Mouse (Mus musculus) liver, adult 2 months (tissue): ENCODE results near the gene Cped1. TPM values are rescaled to one million over a fixed set of nuclear protein-coding genes. Genes with fewer than 3 reads are reported as not detected.
A peak's percentile ranks its signal among the peaks of the same experiment; 100 is the strongest.

Experiments used
- DNase-seq: peaks from one replicate; pipeline ENCODE4 v3.0.0-alpha.2; 2011; ENCODE audit warnings: low read depth, low spot score; ENCODE audit errors: extremely low read depth
- H3K27ac ChIP-seq: fragments of 200-500 bp; replicated peaks from 2 replicates; pipeline ENCODE4 v1.5.1; 2012; ENCODE audit warnings: low read depth, mild to moderate bottlenecking, control low read depth, inconsistent platforms, low read length; ENCODE audit not compliant: insufficient read depth
- H3K27me3 ChIP-seq: fragments of 200-500 bp; 2 replicates; pipeline ENCODE4 v1.6.1; 2012; ENCODE audit warnings: mild to moderate bottlenecking, moderate library complexity, low read length, inconsistent platforms; ENCODE audit not compliant: control insufficient read depth, insufficient read depth
- H3K36me3 ChIP-seq: fragments of 200-500 bp; 2 replicates; pipeline ENCODE4 v1.6.1; 2012; ENCODE audit warnings: low read length, inconsistent platforms; ENCODE audit not compliant: control insufficient read depth, insufficient read depth
- H3K4me1 ChIP-seq: fragments of 200-500 bp; 2 replicates; pipeline ENCODE4 v1.6.1; 2011; ENCODE audit warnings: low read length; ENCODE audit not compliant: control insufficient read depth, insufficient read depth
- H3K4me3 ChIP-seq: fragments of 200-500 bp; 2 replicates; pipeline ENCODE4 v1.5.1; 2011; ENCODE audit warnings: low read depth, mild to moderate bottlenecking, control low read depth, low read length, moderate library complexity; ENCODE audit not compliant: insufficient read depth
- H3K79me2 ChIP-seq: fragments of 200-500 bp; 2 replicates; pipeline ENCODE4 v1.6.1; 2012; ENCODE audit warnings: inconsistent platforms, mild to moderate bottlenecking, low read length, moderate library complexity; ENCODE audit not compliant: control insufficient read depth, insufficient read depth
- H3K9ac ChIP-seq: fragments of 200-500 bp; 2 replicates; pipeline ENCODE4 v1.6.1; 2012; ENCODE audit warnings: low read depth, mild to moderate bottlenecking, control low read depth, inconsistent platforms, low read length
- CTCF ChIP-seq: fragments of 200-500 bp; IDR thresholded peaks from 2 replicates; pipeline ENCODE4 v1.5.1; 2011; ENCODE audit warnings: low read depth, low read length, control low read depth
- POLR2A ChIP-seq: fragments of 200-500 bp; IDR thresholded peaks from 2 replicates; pipeline ENCODE4 v1.6.1; 2011; ENCODE audit warnings: low read length, control low read depth; ENCODE audit not compliant: insufficient read depth; ENCODE audit errors: extremely low read depth
- WGBS: fragments of 180-500 bp; shearing (Covaris S2); methylation state at CpG from one replicate; pipeline ENCODE4 v1.1.7; 2018; 5-methylcytosine and 5-hydroxymethylcytosine counted together
- polyA plus RNA-seq: library from polyadenylated mRNA; depleted of rRNA; stranded (reverse); fragments of >200 nt; gene quantifications from 2 replicates; pipeline ENCODE4 v1.2.3, GENCODE M21; 2012
- total RNA-seq: library from RNA; depleted of rRNA; stranded (reverse); fragments of >200 nt; gene quantifications from 2 replicates; pipeline ENCODE4 v1.2.3, GENCODE M21; 2014

The Cped1 gene
- total and polyA plus RNA-seq, 2 experiments: 6.0 to 63.6 TPM

- 79% methylated on average over 4 of the region's 4 CpGs for WGBS
- peaks cover 8% of the 10 kb centered on the region for H3K4me1 ChIP-seq
- no peak overlapping the region for H3K4me3 ChIP-seq
- H3K79me2 ChIP-seq: peaks cover 17% of the 10 kb centered on the region
- H3K36me3 ChIP-seq: peaks cover 10% of the 10 kb centered on the region
- TF ChIP-seq POLR2A: no peak
- no peak for TF ChIP-seq CTCF
- no peak overlapping the region for H3K27ac ChIP-seq
- H3K9ac ChIP-seq: no peak overlapping the region
- DNase-seq: no peak
- no peaks in the 10 kb centered on the region for H3K27me3 ChIP-seq
Observed at GRCm38 (mm10) chr6:21991151-21991550, 5.4 kb downstream of the Cped1 start.

GRCm38 (mm10) chr6:21993070-21993469, 7.4 kb downstream of the Cped1 start:
- TF ChIP-seq POLR2A: no peak
- TF ChIP-seq CTCF: no peak
- Histone ChIP-seq H3K4me3 (no peak overlapping the region), H3K27ac (no peak overlapping the region), H3K27me3 (no peaks in the 10 kb centered on the region), H3K79me2 (peaks cover 20% of the 10 kb centered on the region), H3K4me1 (peaks cover 9% of the 10 kb centered on the region), H3K9ac (no peak overlapping the region), H3K36me3 (peaks cover 10% of the 10 kb centered on the region)
- WGBS: 87% methylated on average over 2 of the region's 2 CpGs
- no peak for DNase-seq

GRCm38 (mm10) chr6:21998131-21998530, 12.4 kb downstream of the Cped1 start:
- Histone ChIP-seq H3K4me1 (peaks cover 23% of the 10 kb centered on the region), H3K9ac (no peak overlapping the region), H3K79me2 (peaks cover 16% of the 10 kb centered on the region; the same call in 1 of the 2 replicates), H3K27me3 (no peaks in the 10 kb centered on the region), H3K36me3 (peaks cover 2% of the 10 kb centered on the region; the same call in 1 of the 2 replicates), H3K4me3 (no peak overlapping the region), H3K27ac (peak overlapping the region; percentile 46; the same call in 1 of the 2 replicates)
- WGBS: 36% methylated on average over 4 of the region's 4 CpGs
- TF ChIP-seq CTCF (no peak), POLR2A (no peak)
- DNase-seq: no peak

- WGBS: 47% methylated on average over 11 of the region's 11 CpGs
- no peak overlapping the region for H3K9ac ChIP-seq
- DNase-seq: peak; percentile 43
- H3K27ac ChIP-seq: no peak overlapping the region
- H3K79me2 ChIP-seq: peaks cover 16% of the 10 kb centered on the region; the same call in 1 of the 2 replicates
- peaks cover 2% of the 10 kb centered on the region; the same call in 1 of the 2 replicates for H3K36me3 ChIP-seq
- no peaks in the 10 kb centered on the region for H3K27me3 ChIP-seq
- peaks cover 23% of the 10 kb centered on the region for H3K4me1 ChIP-seq
- no peak for TF ChIP-seq CTCF
- no peak for TF ChIP-seq POLR2A
- H3K4me3 ChIP-seq: no peak overlapping the region
Observed at GRCm38 (mm10) chr6:21999025-21999424, 13.3 kb downstream of the Cped1 start.

DNA sequence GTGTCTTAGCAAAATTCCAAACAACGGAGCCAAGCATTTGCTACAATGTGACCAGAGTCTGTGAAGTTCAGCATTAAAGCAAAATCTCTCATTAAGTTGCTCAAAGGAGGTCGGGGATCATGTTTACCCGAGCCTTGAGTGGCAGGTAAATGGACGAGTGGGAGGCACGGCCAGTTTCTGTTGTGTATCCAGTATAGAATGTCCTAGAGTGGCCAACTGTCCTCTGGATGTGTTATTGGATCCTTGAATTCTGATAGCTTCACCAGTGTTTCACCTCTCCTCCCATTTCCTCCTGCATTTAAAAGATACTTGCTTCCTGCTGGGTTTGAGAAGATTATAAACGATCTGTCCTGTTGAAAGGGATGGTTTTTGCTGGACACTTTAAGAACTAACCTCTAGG, 14.4 kb downstream of the Cped1 start:
- H3K4me1 ChIP-seq: peaks cover 27% of the 10 kb centered on the region
- peak overlapping the region; percentile 25; the same call in 1 of the 2 replicates for H3K27ac ChIP-seq
- WGBS: 12% methylated on average over 6 of the region's 6 CpGs

DNA sequence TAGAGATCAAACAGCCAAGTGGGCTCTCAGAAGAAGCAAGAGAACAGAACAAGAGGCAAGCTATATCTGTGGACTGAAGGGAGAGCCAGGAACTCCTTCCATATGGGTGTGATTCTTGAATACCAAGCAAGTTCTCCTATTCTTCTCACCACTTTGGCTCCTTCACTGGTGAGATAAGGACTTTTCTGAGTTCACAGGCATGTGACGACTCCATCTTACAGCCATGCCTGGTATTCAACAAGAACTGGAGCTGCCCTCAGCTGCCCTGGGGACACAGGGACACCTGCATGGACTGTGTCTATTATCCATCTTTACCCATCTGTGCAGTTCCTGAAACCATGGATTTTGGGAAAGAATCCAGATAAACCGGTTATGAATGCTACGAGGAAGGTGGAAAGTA, 15.2 kb downstream of the Cped1 start:
- Histone ChIP-seq H3K27ac (peak overlapping the region; percentile 61), H3K79me2 (peaks cover 11% of the 10 kb centered on the region; the same call in 1 of the 2 replicates), H3K4me1 (peaks cover 27% of the 10 kb centered on the region), H3K9ac (no peak overlapping the region), H3K4me3 (0 out of 2 replicates have a peak overlapping the region, but pooled peaks have one; percentile 4), H3K36me3 (no peaks in the 10 kb centered on the region), H3K27me3 (no peaks in the 10 kb centered on the region)
- no peak for DNase-seq
- TF ChIP-seq CTCF (no peak), POLR2A (no peak)
- WGBS: 31% methylated on average over 3 of the region's 3 CpGs

More for the DNA sequence above, 14.4 kb downstream of the Cped1 start:
- Histone ChIP-seq H3K27me3 (no peaks in the 10 kb centered on the region), H3K79me2 (peaks cover 16% of the 10 kb centered on the region; the same call in 1 of the 2 replicates), H3K9ac (no peak overlapping the region), H3K4me3 (no peak overlapping the region), H3K36me3 (no peaks in the 10 kb centered on the region)
- no peak for TF ChIP-seq POLR2A
- no peak for TF ChIP-seq CTCF
- DNase-seq: peak; percentile 35
